In genomic region chr6:141470251-141470650, GRCm38 (mm10) we compare ENCODE assay signal across 1 mouse cellular context.
TF ChIP-seq lines count a peak whose summit lies in the region.

No protein-coding gene starts in this region.

TF ChIP-seq in MEL, 35 proteins besides CTCF, POLR2A, EP300 and RAD21 (continued from another document):
- TF ChIP-seq E2F4 (IDR thresholded peaks at IDR 0.05; ENCODE audit: borderline replicate concordance, low read depth, low read length) = no peak
- no peak for TF ChIP-seq MYC (IDR thresholded peaks at IDR 0.05; ENCODE audit: low read depth, low read length)
- TF ChIP-seq MXI1 (IDR thresholded peaks at IDR 0.05; ENCODE audit: low read depth, low read length) = no peak
- TF ChIP-seq CHD2 (IDR thresholded peaks at IDR 0.05; ENCODE audit: low read length) = no peak
- no peak for TF ChIP-seq UBTF (IDR thresholded peaks at IDR 0.05; ENCODE audit: borderline replicate concordance, insufficient read depth, low read depth, low read length)
- TF ChIP-seq RCOR1 (IDR thresholded peaks at IDR 0.05; ENCODE audit: low read depth, low read length) = no peak
- TF ChIP-seq TCF12 (IDR thresholded peaks at IDR 0.05; ENCODE audit: low read depth, low read length) = no peak
- TF ChIP-seq MAFK (IDR thresholded peaks at IDR 0.05; ENCODE audit: borderline replicate concordance, low read depth, low read length) = no peak
- no peak for TF ChIP-seq HCFC1 (IDR thresholded peaks at IDR 0.05; ENCODE audit: low read depth, low read length)
- no peak for TF ChIP-seq MYB (IDR thresholded peaks at IDR 0.05; ENCODE audit: low read depth, low read length)
